Mouse (Mus musculus) layer of hippocampus, postnatal 25 days (tissue): ENCODE results near the gene B4galnt2. TPM values are rescaled to one million over a fixed set of nuclear protein-coding genes. Genes with fewer than 3 reads are reported as not detected.
"Not testable (repeated sequence)": the region's sequence is repeated elsewhere in the genome, so short reads cannot be mapped to it uniquely, and the experiment has no call there.

Experiments
- DNase-seq, 2 experiments: peaks; one replicate each; pipeline ENCODE4 v3.0.0; 2022; ENCODE audit warnings: mixed read lengths in 2 of 2, low spot score in 1 of 2; ENCODE audit errors: extremely low spot score in 1 of 2
- total RNA-seq, 2 experiments: library from RNA; stranded (reverse); gene quantifications; 2 replicates each; pipeline ENCODE4 v1.2.3; 2021

B4galnt2 gene
- total RNA-seq: not detected

GRCm38 (mm10) chr11:95914571-95914991 is at the start of gene B4galnt2:
B4galnt2 (minus strand) TSS chr11:95914891.
- DNase-seq: peak in 1 of 2 experiments; percentile 5

DNA sequence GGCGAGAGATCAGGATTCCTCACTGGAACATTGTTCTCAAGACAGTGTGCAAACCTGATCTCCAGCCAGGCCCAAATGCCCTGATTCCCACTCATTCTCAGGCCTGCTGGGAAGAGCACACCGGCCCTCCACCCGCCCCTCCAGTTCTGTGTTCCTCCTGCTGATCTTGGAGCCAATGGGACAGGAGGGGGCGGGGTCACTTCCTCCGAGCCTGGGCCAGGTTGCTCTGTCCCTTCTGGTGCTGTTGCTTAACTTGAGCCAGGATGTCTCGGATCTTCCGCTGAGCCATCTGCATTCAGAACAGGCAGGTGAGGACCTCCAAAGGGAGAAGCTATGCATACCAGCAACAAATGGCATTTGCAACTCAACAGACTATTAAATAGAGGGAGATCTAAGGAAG is 48.6 kb upstream of the B4galnt2 start:
- no peak for DNase-seq

GRCm38 (mm10) chr11:95959152-95959551 is 44.5 kb upstream of the B4galnt2 start:
- no peak for DNase-seq

- no peak for DNase-seq
These were observed 43.6 kb upstream of the B4galnt2 start for GRCm38 (mm10) chr11:95958251-95958650.

- no peak for DNase-seq
These were observed 42.7 kb upstream of the B4galnt2 start for GRCm38 (mm10) chr11:95957407-95957806.

DNA sequence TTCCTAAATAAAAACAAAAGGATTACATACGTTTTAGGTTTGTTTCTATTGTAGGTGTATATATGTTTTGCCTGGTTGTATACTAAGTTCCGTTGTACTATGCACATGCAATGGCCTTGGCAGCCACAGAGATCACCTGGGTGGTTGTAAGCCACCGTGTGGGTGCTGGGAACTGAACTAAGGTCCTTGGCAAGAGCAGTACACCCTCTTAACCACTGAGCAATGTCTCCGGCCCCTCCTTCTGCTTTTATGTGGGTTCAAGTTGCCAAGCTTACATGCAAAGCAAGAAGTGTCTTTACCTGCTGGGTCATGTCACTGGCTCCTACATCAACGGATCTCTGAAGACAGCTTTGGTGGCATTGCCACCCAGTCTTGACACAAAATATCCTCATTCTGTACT is 38.6 kb upstream of the B4galnt2 start:
- no peak for DNase-seq

DNA sequence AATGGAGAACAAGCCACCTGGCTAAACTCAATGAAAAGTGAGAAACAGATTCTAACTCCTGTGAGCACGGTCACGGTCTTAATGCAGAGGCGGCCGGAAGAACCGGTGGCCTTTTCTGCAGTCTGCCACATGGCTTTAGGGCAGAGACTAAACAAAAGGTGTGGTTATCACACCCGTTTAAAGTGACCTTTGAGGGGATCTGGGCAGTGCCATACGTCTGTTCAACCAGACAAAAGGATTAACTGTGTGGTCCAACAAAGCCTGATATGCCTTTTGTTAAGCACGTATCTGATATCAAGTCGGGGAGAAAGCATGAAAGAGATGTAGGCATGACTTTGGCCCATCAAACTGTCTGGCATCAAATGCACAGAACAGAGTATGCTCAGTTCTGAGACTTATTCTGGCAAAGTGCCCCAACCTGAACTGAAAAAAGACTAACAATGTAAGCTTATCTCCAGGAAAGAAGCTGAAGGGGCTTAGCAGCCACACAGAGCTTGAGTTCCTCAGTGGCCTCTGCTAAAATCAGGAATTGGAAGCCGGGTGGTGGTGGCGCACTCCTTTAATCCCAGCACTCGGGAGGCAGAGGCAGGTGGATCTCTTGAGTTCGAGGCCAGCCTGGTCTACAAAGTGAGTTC is 31.3 kb upstream of the B4galnt2 start:
- DNase-seq: no peak

- no peak for DNase-seq
These were observed 25.3 kb upstream of the B4galnt2 start for GRCm38 (mm10) chr11:95939828-95940507.

GRCm38 (mm10) chr11:95936409-95936808 is 21.7 kb upstream of the B4galnt2 start:
- DNase-seq: no peak

- not testable (repeated sequence) for DNase-seq
These were observed 17.5 kb upstream of the B4galnt2 start for GRCm38 (mm10) chr11:95932168-95932567.

- no peak for DNase-seq
These were observed 11.7 kb upstream of the B4galnt2 start for GRCm38 (mm10) chr11:95926398-95926797.

DNA sequence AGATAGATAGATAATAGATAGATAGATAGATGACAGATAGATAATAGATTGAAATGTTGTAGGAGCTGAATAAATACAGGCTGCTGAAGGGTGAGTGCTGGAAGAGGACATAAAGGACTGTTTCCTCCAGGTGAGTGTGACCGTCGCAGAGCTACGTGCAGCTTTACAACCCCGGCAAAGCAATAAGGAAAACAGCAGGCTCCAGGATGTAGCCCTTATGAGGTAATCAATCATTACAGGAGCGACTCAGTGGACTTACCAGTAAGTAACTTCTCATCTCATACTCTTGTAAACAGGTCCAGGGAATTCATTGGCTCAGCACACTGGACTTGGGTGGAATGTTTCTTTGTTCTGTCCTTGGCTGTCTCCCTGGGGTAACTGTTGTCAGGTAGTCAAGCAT is 11.3 kb upstream of the B4galnt2 start:
- DNase-seq: no peak

DNA sequence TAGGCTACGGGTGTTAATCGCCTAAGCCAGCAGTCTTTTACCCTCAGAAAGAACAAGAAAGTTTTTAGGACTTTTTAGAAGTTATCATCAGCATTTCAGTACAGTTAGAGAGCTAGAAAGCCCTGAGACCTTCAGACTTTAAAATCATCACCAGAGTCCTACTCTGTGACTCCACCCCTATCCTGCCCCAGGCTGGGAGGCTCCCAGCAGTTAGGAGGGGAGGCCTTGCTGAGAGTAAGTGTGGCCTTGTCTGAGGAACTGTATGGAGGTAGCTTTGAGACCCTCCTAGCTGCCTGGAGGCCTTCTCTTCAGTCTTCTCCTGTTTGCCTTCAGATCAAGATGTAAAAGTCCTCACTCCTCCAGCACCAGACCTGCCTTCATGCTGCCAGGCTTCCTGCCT is 9.5 kb upstream of the B4galnt2 start:
- no peak for DNase-seq

GRCm38 (mm10) chr11:95923477-95923876 is 8.8 kb upstream of the B4galnt2 start:
- not testable (repeated sequence) for DNase-seq

DNA sequence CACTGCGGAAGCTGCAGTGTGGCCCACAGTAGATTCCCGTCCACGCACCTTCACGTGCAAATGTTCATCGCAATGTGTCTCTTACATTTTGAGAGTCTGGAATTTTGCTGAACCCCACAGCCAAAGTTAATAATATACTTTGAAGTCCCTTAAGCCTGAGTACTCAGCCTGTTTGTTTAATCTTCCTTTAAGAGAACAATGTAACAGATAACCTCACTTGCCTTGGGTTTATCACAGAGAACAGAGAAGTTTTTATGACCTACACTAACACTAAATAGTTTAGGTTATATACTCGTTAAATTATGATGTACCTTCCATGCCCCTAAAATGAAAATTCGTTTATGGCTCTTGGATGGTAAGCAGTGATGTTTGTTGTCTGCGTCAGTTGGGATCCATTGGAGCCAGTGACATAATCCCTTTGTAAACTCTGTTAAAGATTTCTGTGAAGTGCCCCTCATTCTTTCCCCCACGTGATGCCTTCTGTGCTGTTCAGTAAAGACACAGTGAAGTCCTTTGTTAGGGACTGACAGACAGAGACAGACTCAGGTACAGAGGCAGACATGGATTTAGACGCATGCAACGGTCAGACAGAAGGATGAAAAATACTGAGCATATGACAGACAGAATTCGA is 7.4 kb upstream of the B4galnt2 start:
- no peak for DNase-seq

DNA sequence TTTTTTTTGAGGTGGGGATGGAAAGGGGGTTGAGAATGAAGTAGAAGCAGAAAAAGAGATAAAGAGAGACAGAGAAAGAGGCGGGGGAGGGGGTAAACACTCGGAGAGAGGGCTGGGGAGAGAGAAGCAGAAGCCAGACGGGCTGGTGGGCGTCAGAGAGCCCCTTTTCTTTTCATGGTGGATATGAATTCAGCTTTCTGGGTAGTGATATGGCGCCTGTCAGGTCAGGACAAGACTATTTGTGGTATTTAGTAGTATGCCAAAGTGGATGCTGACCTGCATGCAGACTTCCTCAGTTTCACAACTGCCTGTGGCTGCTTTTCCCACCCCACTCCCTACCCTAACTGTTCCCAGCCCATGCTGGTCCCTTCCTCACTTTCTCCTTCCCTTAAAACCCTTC is 1.7 kb upstream of the B4galnt2 start:
- no peak for DNase-seq

- DNase-seq: no peak
These were observed 467 bp upstream of the B4galnt2 start for GRCm38 (mm10) chr11:95915006-95915710.

DNA sequence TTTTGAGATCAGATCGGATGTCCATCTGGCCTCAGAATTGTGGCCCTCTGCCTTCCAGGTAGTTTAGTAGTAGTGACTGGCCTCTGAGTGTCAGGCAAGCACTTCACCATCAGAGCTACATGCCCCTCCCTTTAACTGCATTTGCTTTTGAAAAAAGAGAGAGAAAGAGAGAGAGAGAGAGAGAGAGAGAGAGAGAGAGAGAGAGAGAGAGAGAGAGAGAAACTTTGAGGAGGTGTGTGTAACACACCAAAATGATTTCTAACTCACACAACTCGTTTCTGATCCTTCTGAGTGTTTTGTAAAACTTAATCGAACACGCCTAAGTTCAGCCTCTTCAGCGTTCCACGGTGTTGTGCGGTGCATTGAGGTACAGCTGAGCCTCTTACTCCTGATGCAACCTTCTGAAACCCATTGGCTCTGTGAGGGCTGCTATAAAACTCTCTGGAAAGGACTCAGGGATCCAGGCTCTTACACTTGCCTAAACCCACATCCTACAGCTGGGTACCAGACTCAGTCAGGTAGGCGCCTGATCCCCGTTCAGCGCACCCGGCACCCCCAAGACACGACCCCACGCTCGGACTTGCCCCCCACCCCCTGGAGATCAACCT is 628 bp downstream of the B4galnt2 start:
- DNase-seq: no peak

GRCm38 (mm10) chr11:95911579-95911978 is 3.1 kb downstream of the B4galnt2 start:
- DNase-seq: no peak

GRCm38 (mm10) chr11:95907805-95908524 is 6.7 kb downstream of the B4galnt2 start:
- DNase-seq: no peak
